Mouse (Mus musculus): Measurements from ENCODE around the gene Alkbh6. TPM values are rescaled to one million over a fixed set of nuclear protein-coding genes. Genes with fewer than 3 reads are reported as not detected.

Alkbh6 gene
- polyA plus RNA-seq, 1 experiment = 28.7 TPM

DNA sequence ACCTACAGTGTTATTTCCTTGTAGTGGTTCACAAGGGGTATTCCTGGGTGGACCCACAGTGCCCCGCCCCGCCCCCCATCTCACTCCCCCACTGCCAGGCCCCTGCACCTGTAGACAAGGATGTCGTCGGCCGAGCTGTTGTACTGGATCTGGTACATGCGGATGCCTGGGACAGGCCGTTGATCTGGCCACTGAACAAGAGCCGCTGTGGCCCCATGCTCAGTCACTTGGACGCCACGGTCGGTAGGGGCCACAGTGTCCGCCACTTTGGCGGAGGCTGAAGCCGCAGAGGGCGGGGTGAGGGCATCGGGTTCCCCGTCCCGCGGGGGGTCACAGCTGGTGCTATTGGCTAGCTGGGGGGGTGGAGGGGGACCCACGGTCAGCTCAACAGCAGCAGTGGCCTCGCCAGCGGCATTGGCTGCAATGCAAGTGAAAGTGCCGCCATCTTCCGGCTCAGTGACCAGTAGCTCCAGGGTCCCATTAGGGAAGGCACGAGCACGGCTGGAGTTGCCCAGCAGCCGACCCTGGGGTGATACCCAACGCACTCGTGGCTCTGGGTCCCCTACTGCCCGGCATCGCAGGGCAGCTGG, 50.9 kb downstream of the Alkbh6 start:
- no peak overlapping the region for H3K4me3 ChIP-seq (ENCODE audit: insufficient read depth, poor library complexity, severe bottlenecking)
- TF ChIP-seq USF1 (IDR thresholded peaks at IDR 0.05; ENCODE audit: low read depth) = no peak
- no peak for TF ChIP-seq CEBPB (IDR thresholded peaks at IDR 0.05; ENCODE audit: low read depth)
- no peak for TF ChIP-seq MAX (IDR thresholded peaks at IDR 0.05)
- no peak for TF ChIP-seq FOSL1 (IDR thresholded peaks at IDR 0.05; ENCODE audit: insufficient read depth, low read length, poor library complexity, severe bottlenecking)
- no peak for TF ChIP-seq MYOG (IDR thresholded peaks at IDR 0.05; ENCODE audit: control insufficient read depth, extremely low read depth, insufficient read length)
- no peak for TF ChIP-seq CTCF (IDR thresholded peaks at IDR 0.05; ENCODE audit: control insufficient read depth, insufficient read depth, insufficient read length)
- TF ChIP-seq MYOD1 (IDR thresholded peaks at IDR 0.05; ENCODE audit: control insufficient read depth, insufficient read length, low read depth) = no peak
- peaks cover 56% of the 10 kb centered on the region for H3K27me3 ChIP-seq (ENCODE audit: control insufficient read depth, insufficient read depth, insufficient read length)

DNA sequence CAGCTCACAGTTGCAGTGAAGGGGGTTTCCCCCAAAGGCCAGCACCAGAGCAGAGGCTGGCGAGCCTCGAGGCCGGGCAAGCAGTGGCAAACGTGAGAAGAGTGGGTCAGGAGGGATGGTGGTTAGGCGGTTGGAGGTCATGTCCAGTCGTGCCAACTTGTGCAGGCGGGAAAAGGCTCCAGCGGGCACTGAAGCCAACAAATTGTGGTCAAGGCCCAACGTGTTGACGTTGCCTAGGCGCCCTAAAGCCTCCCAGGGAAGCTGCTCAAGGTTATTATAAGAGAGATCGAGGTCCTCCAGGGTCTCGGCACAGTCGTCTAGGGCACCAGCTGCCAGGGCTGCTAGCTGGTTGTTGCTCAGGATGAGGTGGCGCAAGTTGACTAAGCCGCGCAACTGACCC, 51.5 kb downstream of the Alkbh6 start:
- no peak overlapping the region for H3K4me3 ChIP-seq (ENCODE audit: insufficient read depth, poor library complexity, severe bottlenecking)
- H3K27me3 ChIP-seq (ENCODE audit: control insufficient read depth, insufficient read depth, insufficient read length) = peaks cover 61% of the 10 kb centered on the region
- TF ChIP-seq MYOG (IDR thresholded peaks at IDR 0.05; ENCODE audit: control insufficient read depth, extremely low read depth, insufficient read length) (no peak), MYOD1 (IDR thresholded peaks at IDR 0.05; ENCODE audit: control insufficient read depth, insufficient read length, low read depth) (no peak), MAX (IDR thresholded peaks at IDR 0.05) (no peak), FOSL1 (IDR thresholded peaks at IDR 0.05; ENCODE audit: insufficient read depth, low read length, poor library complexity, severe bottlenecking) (no peak), CEBPB (IDR thresholded peaks at IDR 0.05; ENCODE audit: low read depth) (no peak), USF1 (IDR thresholded peaks at IDR 0.05; ENCODE audit: low read depth) (no peak)
- no peaks in the 10 kb centered on the region for H3K79me3 ChIP-seq (ENCODE audit: low read depth)
- H3K79me2 ChIP-seq (ENCODE audit: control insufficient read depth, insufficient read depth) = no peaks in the 10 kb centered on the region
- H3ac ChIP-seq (ENCODE audit: control insufficient read depth, insufficient read length, low read depth) = no peak overlapping the region
- H3K36me3 ChIP-seq (ENCODE audit: control insufficient read depth, insufficient read depth) = no peaks in the 10 kb centered on the region

More for the DNA sequence above, 50.9 kb downstream of the Alkbh6 start:
- no peaks in the 10 kb centered on the region for H3K79me2 ChIP-seq (ENCODE audit: control insufficient read depth, insufficient read depth)
- no peaks in the 10 kb centered on the region for H3K36me3 ChIP-seq (ENCODE audit: control insufficient read depth, insufficient read depth)
- H3ac ChIP-seq (ENCODE audit: control insufficient read depth, insufficient read length, low read depth) = no peak overlapping the region
- no peaks in the 10 kb centered on the region for H3K79me3 ChIP-seq (ENCODE audit: low read depth)

DNA sequence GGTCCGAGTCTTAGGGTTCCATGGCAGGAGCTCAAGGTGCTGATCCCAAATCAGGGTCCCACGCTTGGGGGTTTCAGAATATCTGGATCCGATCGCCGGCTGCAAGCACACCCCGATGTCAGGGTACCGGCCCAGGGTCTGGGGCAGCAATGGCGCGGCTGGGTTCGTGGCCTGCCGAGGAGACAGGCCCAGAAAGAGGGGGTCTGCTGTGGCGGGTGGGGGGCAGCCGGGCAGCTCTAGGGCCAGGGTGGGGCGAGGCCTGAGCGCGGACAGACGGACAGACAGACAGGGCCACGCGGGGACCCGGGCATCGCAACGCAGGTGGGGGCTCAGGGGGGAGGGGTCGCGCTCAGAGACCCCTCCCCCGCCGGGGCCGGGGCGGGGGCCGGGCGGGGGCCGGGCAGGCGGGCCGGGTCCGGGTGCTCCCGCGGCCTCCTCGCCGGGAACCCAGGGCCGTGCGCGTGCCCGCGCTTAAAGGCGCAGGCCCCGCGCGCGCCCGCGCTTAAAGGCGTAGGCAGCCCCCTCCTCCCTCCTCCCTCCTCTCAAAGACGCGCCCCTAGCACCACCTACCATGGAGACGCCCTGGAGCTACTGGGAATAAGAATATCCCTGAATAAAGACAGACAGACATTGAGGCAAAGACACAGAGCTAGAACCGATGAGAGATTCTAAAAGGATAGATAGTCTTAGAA, 54.3 kb downstream of the Alkbh6 start, which contains the start of gene Lrfn3:
Gene Lrfn3 (minus strand): TSS at position 121 of the 692 bp plus-strand sequence.
- no peaks in the 10 kb centered on the region for H3K36me3 ChIP-seq (ENCODE audit: control insufficient read depth, insufficient read depth)
- H3K27me3 ChIP-seq (ENCODE audit: control insufficient read depth, insufficient read depth, insufficient read length) = peaks cover 51% of the 10 kb centered on the region

DNA sequence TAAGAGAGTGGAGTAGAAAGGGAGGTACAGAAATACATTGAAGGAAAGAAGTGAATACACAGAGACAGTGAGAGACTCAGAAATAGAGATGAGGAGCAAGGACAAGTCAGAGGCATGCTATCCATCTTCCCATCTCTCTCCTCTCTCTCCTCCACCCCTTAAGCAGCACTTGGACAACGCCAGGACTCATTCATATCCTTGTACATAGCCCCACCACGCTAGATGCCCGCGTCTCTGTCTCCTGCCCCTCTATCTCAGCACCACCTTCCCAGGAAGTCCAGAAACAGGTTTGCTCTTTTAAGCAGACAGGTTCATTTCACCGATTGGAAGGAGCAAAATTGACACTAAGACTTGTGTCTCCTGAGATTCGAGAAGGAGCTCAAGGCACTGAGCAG, 54.8 kb downstream of the Alkbh6 start:
- H3K79me2 ChIP-seq (ENCODE audit: control insufficient read depth, insufficient read depth) = no peaks in the 10 kb centered on the region
- H3K27me3 ChIP-seq (ENCODE audit: control insufficient read depth, insufficient read depth, insufficient read length) = peaks cover 52% of the 10 kb centered on the region
- no peak overlapping the region for H3K4me3 ChIP-seq (ENCODE audit: insufficient read depth, poor library complexity, severe bottlenecking)

More for the DNA sequence above, 54.3 kb downstream of the Alkbh6 start, which contains the start of gene Lrfn3:
- H3K4me3 ChIP-seq (ENCODE audit: insufficient read depth, poor library complexity, severe bottlenecking) = no peak within 1 kb of the TSS
- H3K79me2 ChIP-seq (ENCODE audit: control insufficient read depth, insufficient read depth) = no peaks in the 10 kb centered on the region
- H3ac ChIP-seq (ENCODE audit: control insufficient read depth, insufficient read length, low read depth) = no peak within 1 kb of the TSS
- H3K79me3 ChIP-seq (ENCODE audit: low read depth) = no peaks in the 10 kb centered on the region
- no peak for TF ChIP-seq USF1 (IDR thresholded peaks at IDR 0.05; ENCODE audit: low read depth)
- TF ChIP-seq FOSL1 (IDR thresholded peaks at IDR 0.05; ENCODE audit: insufficient read depth, low read length, poor library complexity, severe bottlenecking) = no peak
- TF ChIP-seq CTCF (IDR thresholded peaks at IDR 0.05; ENCODE audit: control insufficient read depth, insufficient read depth, insufficient read length) = no peak
- no peak for TF ChIP-seq MYOG (IDR thresholded peaks at IDR 0.05; ENCODE audit: control insufficient read depth, extremely low read depth, insufficient read length)
- TF ChIP-seq CEBPB (IDR thresholded peaks at IDR 0.05; ENCODE audit: low read depth) = no peak
- TF ChIP-seq MAX (IDR thresholded peaks at IDR 0.05) = no peak
- TF ChIP-seq MYOD1 (IDR thresholded peaks at IDR 0.05; ENCODE audit: control insufficient read depth, insufficient read length, low read depth) = no peak

More for the DNA sequence above, 54.8 kb downstream of the Alkbh6 start:
- TF ChIP-seq FOSL1 (IDR thresholded peaks at IDR 0.05; ENCODE audit: insufficient read depth, low read length, poor library complexity, severe bottlenecking) (no peak), CEBPB (IDR thresholded peaks at IDR 0.05; ENCODE audit: low read depth) (no peak), USF1 (IDR thresholded peaks at IDR 0.05; ENCODE audit: low read depth) (no peak)
- Histone ChIP-seq H3K79me3 (ENCODE audit: low read depth) (no peaks in the 10 kb centered on the region), H3K36me3 (ENCODE audit: control insufficient read depth, insufficient read depth) (no peaks in the 10 kb centered on the region), H3ac (ENCODE audit: control insufficient read depth, insufficient read length, low read depth) (no peak overlapping the region)

Other genes starting within 250 kb of the Alkbh6 start
- gene Zfp82, start 235.8 kb upstream of the Alkbh6 start, polyA plus RNA-seq (2012; fragmentation: generic; extraction: Trizol) = 2.0 TPM
- gene Gm26920, start 218.3 kb upstream of the Alkbh6 start, polyA plus RNA-seq (2012; fragmentation: generic; extraction: Trizol) = 0.05 TPM
- 3.1 TPM for gene Zfp566, start 218.2 kb upstream of the Alkbh6 start, polyA plus RNA-seq (2012; fragmentation: generic; extraction: Trizol)
- gene Zfp260, start 213.9 kb upstream of the Alkbh6 start, polyA plus RNA-seq (2012; fragmentation: generic; extraction: Trizol) = 8.6 TPM
- 3.8 TPM for gene Zfp382, start 186.8 kb upstream of the Alkbh6 start, polyA plus RNA-seq (2012; fragmentation: generic; extraction: Trizol)
- gene Zfp146, start 139.0 kb upstream of the Alkbh6 start, polyA plus RNA-seq (2012; fragmentation: generic; extraction: Trizol) = 15.8 TPM
- gene Cox7a1, start 124.6 kb upstream of the Alkbh6 start, polyA plus RNA-seq (2012; fragmentation: generic; extraction: Trizol) = 7.9 TPM
- gene Capns1, start 109.9 kb upstream of the Alkbh6 start, polyA plus RNA-seq (2012; fragmentation: generic; extraction: Trizol) = 588 TPM
- gene Polr2i, start 76.8 kb upstream of the Alkbh6 start, polyA plus RNA-seq (2012; fragmentation: generic; extraction: Trizol) = 175 TPM
- 180 TPM for gene Tbcb, start 76.4 kb upstream of the Alkbh6 start, polyA plus RNA-seq (2012; fragmentation: generic; extraction: Trizol)
- not detected for gene Ovol3, start 73.0 kb upstream of the Alkbh6 start, polyA plus RNA-seq (2012; fragmentation: generic; extraction: Trizol)
- 0.07 TPM for gene Thap8, start 28.6 kb upstream of the Alkbh6 start, polyA plus RNA-seq (2012; fragmentation: generic; extraction: Trizol)
- gene Wdr62, start 28.3 kb upstream of the Alkbh6 start, polyA plus RNA-seq (2012; fragmentation: generic; extraction: Trizol) = 12.8 TPM
- gene Clip3, start 17.0 kb upstream of the Alkbh6 start, polyA plus RNA-seq (2012; fragmentation: generic; extraction: Trizol) = 40.6 TPM
- 0.20 TPM for gene Syne4, start 6.1 kb downstream of the Alkbh6 start, polyA plus RNA-seq (2012; fragmentation: generic; extraction: Trizol)
- 0.81 TPM for gene E130208F15Rik, start 13.0 kb downstream of the Alkbh6 start, polyA plus RNA-seq (2012; fragmentation: generic; extraction: Trizol)
- 9.9 TPM for gene Sdhaf1, start 15.2 kb downstream of the Alkbh6 start, polyA plus RNA-seq (2012; fragmentation: generic; extraction: Trizol)
- 0.20 TPM for gene Lrfn3, start 54.1 kb downstream of the Alkbh6 start, polyA plus RNA-seq (2012; fragmentation: generic; extraction: Trizol)
- not detected for gene Tyrobp, start 105.0 kb downstream of the Alkbh6 start, polyA plus RNA-seq (2012; fragmentation: generic; extraction: Trizol)
- gene Hcst, start 111.1 kb downstream of the Alkbh6 start, polyA plus RNA-seq (2012; fragmentation: generic; extraction: Trizol) = not detected
- gene Nfkbid, start 113.0 kb downstream of the Alkbh6 start, polyA plus RNA-seq (2012; fragmentation: generic; extraction: Trizol) = 0.04 TPM
- 0.29 TPM for gene Aplp1, start 136.8 kb downstream of the Alkbh6 start, polyA plus RNA-seq (2012; fragmentation: generic; extraction: Trizol)
- not detected for gene Kirrel2, start 149.0 kb downstream of the Alkbh6 start, polyA plus RNA-seq (2012; fragmentation: generic; extraction: Trizol)
- 0.60 TPM for gene Nphs1, start 149.6 kb downstream of the Alkbh6 start, polyA plus RNA-seq (2012; fragmentation: generic; extraction: Trizol)
- gene Prodh2, start 184.9 kb downstream of the Alkbh6 start, polyA plus RNA-seq (2012; fragmentation: generic; extraction: Trizol) = 0.02 TPM
- gene Arhgap33, start 226.3 kb downstream of the Alkbh6 start, polyA plus RNA-seq (2012; fragmentation: generic; extraction: Trizol) = 2.4 TPM
- gene Hspb6, start 243.5 kb downstream of the Alkbh6 start, polyA plus RNA-seq (2012; fragmentation: generic; extraction: Trizol) = 66.8 TPM
- gene Proser3, start 243.6 kb downstream of the Alkbh6 start, polyA plus RNA-seq (2012; fragmentation: generic; extraction: Trizol) = 8.7 TPM